Mouse (Mus musculus) adrenal gland, adult (tissue): ENCODE results near the gene Eif4a1.
"Not testable (repeated sequence)": the region's sequence is repeated elsewhere in the genome, so short reads cannot be mapped to it uniquely, and the experiment has no call there.

Experiments
- DNase-seq, 2 experiments: peaks; one replicate each; pipeline ENCODE4 v3.0.0; 2022 to 2023; ENCODE audit warnings: low spot score in 1 of 2; ENCODE audit not compliant: inconsistent age in 2 of 2

The Eif4a1 gene

GRCm38 (mm10) chr11:69702886-69703285 is 30.7 kb upstream of the Eif4a1 start:
- not testable (repeated sequence) for DNase-seq

DNA sequence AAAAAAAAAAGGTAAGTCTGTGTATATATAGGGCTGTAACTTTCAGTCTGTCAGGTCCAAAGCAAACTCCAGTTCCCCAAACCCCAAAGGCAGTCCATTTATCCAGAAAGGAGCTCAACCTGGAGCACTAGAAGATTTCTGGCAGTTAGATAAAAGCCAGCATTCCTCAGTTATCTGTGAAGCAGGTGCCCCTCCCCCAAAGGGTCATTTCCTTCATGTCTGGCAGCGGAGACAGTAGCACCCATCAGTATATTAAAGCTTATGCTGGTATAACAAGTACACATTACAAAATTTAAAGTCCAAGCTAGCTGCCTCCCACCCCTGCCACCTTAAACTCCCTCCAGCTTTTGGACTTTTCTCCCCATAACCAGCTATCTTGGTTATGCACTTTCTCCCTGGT is 27.4 kb upstream of the Eif4a1 start:
- DNase-seq: peak in 1 of 2 experiments; percentile 53

GRCm38 (mm10) chr11:69698574-69698973 is 26.4 kb upstream of the Eif4a1 start:
- DNase-seq: no peak

DNA sequence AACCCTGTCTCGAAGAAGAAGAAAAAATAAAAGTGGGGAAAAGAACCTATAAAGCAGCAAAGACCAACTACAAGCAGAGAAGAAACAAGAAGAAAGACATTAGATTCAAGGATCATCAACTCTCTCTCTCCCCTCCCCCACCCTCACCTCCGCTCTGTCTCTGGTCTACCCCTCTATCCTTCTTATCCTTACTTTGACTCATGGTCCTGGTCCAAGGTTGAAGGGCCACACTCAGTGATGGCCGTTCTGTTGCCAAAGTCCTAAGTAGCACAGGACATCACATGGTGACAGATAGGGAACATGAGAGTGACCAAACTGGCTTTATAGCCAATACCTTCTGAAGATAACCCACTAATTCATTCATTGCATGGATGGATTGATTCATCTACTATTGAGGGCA is 25.2 kb upstream of the Eif4a1 start:
- DNase-seq: no peak

DNA sequence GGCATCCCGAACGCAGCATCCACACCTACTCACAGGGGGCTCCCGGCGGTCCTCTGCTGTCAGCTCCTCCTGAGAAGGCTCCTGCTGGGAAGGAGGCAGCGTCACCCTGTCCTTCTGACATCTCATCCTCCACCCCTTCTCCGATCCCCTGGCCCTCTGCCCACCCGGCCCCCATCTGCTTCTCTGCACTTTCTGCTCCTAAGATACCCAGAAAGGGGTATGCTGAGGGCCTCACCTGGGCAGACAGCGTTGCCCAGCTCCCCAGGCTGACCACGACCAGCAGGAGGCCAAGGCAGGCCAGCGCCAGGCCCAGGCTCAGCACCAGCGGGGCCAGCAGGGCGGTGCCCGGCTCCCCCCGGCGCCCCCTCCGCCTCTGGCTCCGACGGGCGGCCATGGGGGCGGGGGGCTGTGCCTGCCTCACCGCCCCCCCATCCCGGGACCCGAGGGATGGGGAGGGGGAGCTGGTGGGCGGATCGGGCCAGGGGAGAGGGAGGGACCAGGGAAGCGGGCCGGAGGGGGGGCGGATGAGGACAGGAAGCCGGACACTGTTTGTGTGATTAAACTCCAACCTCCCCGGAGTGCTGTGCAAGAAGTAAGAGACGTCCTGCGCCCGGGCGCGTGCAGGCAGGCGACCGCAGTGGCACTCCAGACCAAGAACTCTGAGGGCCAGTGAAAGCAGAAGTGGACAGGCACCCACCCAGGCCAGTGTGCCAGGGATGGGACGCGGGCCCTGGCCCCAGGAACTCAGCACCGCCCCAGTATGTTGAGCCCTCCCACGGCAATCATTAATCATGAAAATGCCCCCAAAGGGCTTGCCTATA is 23.3 kb upstream of the Eif4a1 start, which contains the start of the genes Tnfsf12 and Tnfsfm13:
TSS of gene Tnfsf12 (minus strand) at position 489 of the 821 bp plus-strand sequence.
TSS of gene Tnfsfm13 (minus strand) at position 738 of the 821 bp plus-strand sequence.
- peak; percentile 85 to 95 for DNase-seq

- no peak for DNase-seq
Observed at GRCm38 (mm10) chr11:69695046-69695360, 22.8 kb upstream of the Eif4a1 start.

DNA sequence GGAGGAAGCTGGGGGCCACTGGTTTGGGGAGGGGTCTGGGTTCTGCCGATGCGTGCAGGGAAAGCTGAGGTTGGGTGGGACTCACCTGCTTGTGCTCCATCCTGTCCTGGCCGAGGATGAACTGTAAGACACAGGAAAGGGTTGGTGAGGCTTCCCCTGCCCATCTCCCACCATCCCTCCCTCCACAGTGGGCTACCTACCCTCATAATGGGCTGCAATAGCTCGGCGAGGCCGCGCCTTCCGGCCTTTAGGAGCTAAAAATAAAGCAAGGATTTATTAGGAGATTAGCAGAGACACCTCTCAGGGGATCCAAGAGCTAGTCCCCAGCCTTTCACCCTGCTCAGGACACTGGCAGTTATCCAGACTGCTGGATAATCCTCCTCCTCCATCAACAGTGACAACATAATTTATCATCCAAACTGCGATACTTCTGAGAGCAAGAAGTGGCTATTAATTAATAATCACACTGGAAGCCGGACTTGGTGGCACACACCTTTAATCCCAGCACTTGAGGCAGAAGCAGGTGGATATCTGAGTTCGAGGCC is 21.3 kb upstream of the Eif4a1 start:
- no peak for DNase-seq

GRCm38 (mm10) chr11:69692863-69693262 is 20.6 kb upstream of the Eif4a1 start:
- DNase-seq: no peak

DNA sequence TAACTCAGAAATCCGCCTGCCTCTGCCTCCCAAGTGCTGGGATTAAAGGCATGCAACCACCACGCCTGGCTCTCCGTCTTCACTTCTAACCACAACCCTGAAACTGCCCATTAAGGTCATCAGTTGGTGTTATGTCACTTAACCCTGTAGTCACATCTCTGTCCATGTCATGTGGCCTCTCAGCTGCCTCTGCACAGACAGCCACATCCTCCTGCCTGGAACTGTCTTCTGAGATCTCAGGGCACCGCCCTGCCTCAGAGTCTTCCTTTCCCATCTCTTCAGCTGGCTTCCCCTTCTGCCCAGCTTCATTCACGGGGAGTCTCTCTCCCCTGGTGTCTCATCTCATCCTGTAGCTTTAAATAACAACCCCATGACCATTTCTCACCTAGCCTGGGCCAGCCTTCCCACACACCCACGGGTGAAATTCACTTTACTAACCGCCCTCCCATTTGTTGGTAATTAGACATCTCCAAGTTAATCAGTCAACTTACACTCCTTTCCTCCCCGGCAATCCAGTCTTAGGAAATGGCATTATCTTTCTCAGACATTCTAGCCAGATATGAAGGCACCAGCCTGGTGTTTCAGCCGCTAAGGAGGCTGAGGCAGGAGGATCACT is 20.1 kb upstream of the Eif4a1 start:
- no peak for DNase-seq

DNA sequence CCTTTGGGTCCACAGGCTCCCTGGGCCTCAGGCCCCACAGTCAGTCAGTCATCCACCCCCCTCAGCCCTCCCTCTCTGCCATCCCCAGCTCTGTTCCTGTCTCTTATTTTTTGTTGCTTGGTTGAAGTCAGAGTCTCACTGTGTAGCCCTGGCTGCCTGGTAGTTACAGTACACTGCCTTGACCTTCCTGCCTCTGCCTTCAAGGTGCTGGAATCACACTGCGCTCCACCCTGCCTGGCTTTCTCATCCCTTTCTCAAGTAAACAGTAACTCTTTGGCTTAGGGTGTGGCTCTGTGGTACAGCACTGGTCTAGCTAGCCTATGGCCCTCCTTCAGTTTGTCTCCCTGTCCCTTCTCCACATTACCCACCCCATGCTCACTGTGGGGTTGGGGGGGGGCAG is 17.7 kb upstream of the Eif4a1 start:
- no peak for DNase-seq

GRCm38 (mm10) chr11:69687061-69687460 is 14.8 kb upstream of the Eif4a1 start:
- DNase-seq: no peak

DNA sequence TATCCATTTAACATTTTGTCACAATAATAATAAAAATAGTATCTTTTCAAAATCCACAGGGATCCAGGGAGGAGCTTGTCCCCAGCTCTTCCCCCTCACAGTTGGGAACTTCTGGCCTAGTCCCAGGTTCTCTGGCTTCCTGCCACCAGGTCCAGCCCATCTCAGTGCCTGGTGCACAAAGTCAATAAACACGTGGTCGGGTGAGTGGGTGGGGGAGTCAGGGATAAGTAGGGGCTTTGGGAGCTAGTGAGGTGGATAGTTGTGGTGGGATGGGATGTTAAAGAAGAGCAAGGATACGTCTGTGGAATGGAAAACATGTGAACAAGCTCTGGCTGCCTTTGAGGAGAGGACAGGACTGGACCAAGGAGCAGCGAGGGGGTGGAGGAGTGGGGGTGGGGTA is 14.2 kb upstream of the Eif4a1 start:
- peak; percentile 67 to 81 for DNase-seq

GRCm38 (mm10) chr11:69685526-69686148 is 13.4 kb upstream of the Eif4a1 start, which contains the start of gene Tnfsf13:
Tnfsf13 (minus strand) TSS chr11:69685784.
- peak; percentile 80 to 95 for DNase-seq

- no peak for DNase-seq
Observed at GRCm38 (mm10) chr11:69684936-69685335, 12.7 kb upstream of the Eif4a1 start.

DNA sequence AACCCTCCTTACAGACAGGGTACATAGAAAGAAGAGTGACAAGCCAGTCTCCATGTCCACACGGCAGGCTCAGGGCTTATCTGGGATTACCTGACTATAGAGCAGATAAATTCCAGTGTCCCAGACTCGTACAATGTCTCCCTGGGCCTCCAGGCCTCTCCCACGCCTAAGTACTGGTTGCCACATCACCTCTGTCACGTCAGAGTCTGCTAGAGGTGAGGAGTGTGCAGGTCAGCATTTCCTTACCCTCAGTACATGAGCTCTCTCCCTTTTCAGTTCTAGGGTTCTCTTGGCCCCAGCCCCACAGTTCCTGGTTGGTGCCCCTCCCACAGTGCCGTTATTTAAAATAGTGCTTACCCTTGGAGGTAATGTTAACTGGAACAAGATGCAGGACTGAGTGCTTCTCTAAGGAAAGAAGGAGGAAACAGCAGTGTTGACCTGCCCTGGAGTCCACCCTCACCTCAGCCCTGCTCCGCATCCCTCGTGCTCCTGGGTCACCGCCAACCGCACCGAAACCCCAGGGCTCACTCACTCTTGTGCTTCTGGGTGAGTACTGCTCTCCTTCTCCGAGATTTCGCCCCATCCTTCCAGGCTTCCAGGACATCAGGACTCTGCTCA is 12.0 kb upstream of the Eif4a1 start:
- peak; percentile 42 to 54 for DNase-seq

- DNase-seq: peak in 1 of 2 experiments; percentile 54
Observed at GRCm38 (mm10) chr11:69683576-69683975, 11.4 kb upstream of the Eif4a1 start.

- peak; percentile 89 to 97 for DNase-seq
Observed at GRCm38 (mm10) chr11:69682840-69683533, 10.8 kb upstream of the Eif4a1 start.

DNA sequence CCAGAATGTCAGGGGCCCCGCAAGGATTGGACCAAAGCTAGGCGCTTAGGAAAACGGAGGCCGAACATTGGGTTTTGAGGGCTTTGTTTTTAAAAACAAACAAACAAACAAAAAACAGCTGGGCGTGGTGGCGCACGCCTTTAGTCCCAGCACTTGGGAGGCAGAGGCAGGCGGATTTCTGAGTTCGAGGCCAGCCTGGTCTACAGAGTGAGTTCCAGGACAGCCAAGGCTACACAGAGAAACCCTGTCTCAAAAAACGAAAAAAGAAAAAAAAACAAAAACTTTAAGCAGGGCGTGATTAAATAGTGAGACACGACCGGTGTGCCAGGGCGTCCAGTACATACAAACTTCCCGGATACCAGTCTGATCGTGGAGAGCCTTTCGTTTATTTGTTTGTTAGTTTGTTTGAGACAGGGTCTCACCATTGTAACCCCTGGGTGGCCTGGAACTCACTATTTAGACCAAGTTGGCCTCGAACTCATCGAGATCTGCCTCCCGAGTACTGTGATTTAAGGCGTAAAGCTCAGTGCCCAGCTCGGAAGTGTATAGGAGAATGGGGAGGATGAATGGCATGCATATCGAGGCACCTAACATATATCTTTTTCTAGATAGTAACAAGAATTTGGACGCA is 10.1 kb upstream of the Eif4a1 start:
- DNase-seq: peak in 1 of 2 experiments; percentile 46

DNA sequence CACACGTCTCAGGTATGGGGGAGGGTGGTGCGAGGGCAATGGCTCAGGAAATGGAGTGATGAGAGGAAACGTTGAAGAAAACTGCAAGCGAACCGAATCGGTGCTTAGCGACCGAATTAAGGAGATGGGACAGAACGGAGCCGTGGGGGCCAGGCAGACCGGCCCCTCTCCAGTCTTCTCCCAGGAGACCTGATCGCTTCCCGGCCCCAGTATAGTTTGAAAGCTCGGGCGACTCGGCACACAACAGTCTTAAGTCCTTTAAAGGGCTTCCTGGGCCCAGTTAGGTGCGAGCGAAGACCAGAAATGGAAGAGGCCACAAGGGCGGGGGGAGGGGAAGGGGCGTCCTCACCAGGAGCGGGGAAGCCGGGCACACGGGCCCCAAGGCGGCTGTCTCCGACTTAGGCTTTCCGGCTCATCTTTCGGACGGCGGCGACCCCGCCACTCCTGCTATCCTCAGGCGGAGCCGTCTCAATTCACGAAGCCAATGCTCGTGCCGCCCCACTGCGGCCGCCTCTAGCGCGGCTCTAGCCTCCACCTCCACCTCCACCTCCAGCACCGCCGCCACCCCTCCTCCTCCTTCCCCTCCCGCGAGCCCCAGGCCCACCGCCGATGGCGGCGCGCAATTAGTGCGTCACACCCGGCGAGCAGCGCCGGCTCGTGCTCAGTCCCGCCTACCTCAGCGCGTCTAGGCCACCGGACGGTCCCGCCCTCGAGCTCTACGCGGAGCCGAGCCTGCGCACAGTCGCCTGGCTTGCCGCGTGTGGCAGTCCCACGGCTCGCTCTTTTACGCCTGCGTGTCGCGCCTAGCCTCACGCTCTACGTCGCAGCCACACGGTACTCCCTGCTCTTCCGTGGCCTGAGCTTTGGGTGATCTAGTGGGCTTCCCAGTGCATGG is 9.3 kb upstream of the Eif4a1 start, which contains the start of gene Senp3:
TSS of gene Senp3 (minus strand) at position 771 of the 895 bp plus-strand sequence.
- DNase-seq: peak; percentile 98
